Mouse (Mus musculus) heart, postnatal 0 days (tissue): Measurements from ENCODE around the gene Lad1.

Experiments used
- CTCF ChIP-seq: IDR thresholded peaks from 2 replicates; pipeline ENCODE4 v1.5.1; 2016; ENCODE audit warnings: antibody characterized with exemption, control low read depth, low read depth
- EP300 ChIP-seq: IDR thresholded peaks from 2 replicates; pipeline ENCODE4 v1.6.1; 2016; ENCODE audit warnings: antibody characterized with exemption, low read depth

DNA sequence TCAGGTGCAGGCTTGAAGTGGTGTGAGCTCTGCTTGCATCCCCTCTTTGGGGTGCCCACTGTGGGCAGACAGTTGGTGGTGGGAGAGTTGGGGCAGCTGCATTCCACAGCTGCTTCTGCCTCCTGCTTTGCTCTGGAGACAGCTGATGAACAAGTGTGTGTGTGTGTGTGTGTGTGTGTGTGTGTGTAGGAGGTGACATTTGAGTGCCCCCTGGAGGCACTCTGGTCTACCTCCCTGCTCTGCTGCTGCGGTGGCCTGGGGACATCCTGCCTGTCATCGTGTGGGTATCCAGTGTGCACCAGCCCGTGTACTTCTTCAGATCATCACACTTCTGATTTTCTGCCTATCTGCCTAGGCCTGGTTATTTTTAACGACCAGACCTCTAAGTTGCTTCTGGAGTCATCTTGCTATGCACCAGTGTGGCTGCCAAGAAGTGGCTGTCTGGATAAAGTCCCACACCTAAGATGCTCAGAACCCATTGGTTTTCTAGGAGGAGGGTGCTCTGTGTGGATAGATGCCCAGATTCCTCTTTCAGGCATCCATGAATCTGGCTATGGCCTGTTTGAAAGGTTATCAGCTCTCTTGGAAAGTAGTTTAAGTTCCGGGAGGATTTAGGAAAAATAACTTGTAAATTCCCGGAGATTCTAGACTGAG, 15.9 kb downstream of the Lad1 start:
- TF ChIP-seq CTCF = no peak
- no peak for TF ChIP-seq EP300
